Mouse (Mus musculus) layer of hippocampus, adult 9-10 months (tissue): ENCODE results near the gene Tnks2.

Experiments used
- DNase-seq: peaks from one replicate; pipeline ENCODE4 v3.0.0; 2022; ENCODE audit warnings: low spot score

Gene Tnks2

DNA sequence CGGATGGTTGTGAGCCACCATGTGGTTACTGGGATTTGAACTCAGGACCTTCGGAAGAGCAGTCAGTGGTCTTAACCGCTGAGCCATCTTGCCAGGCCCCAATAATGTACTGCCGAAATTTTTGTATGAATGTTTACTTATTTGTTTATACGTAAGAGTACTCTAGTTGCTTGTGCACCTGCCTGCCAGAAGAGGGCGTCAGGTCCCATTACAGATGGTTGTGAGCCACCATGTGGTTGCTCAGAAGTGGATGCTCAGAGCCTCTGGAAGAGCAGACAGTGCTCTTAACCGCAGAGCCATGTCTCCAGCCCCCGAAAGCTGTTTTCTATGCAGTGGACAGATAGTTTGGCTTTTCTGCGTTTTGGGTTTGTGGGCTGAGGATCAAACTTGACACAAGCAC, 63.7 kb downstream of the Tnks2 start:
- DNase-seq, result no peak

DNA sequence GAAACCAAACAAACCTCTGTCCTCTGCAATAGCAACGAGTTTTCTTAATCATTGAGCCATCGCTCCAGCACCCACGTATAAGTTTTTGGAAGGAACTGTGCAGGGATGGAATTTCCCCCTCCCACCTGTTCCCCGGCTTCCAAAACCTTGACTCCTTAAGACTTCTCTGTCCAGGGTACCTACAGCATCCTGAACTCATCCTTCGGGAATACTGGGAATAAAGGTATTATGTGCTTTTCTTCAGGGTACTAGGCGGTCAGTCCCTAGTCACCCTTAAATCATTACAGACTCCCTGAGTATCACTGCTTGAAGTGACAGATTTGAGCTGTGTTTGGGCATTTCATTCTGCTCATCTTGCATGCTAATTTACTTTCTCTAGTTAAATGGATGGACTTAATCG, 69.3 kb downstream of the Tnks2 start:
- DNase-seq, result no peak

GRCm38 (mm10) chr19:36904211-36905007, 70.4 kb downstream of the Tnks2 start:
- DNase-seq, result no peak

- DNase-seq, result no peak
These were observed 75.1 kb downstream of the Tnks2 start for GRCm38 (mm10) chr19:36909150-36909549.

- no peak for DNase-seq
These were observed 75.8 kb downstream of the Tnks2 start for GRCm38 (mm10) chr19:36909676-36910292.

GRCm38 (mm10) chr19:36910424-36911045, 76.5 kb downstream of the Tnks2 start:
- no peak for DNase-seq

GRCm38 (mm10) chr19:36913064-36913463, 79.0 kb downstream of the Tnks2 start:
- DNase-seq, result no peak

DNA sequence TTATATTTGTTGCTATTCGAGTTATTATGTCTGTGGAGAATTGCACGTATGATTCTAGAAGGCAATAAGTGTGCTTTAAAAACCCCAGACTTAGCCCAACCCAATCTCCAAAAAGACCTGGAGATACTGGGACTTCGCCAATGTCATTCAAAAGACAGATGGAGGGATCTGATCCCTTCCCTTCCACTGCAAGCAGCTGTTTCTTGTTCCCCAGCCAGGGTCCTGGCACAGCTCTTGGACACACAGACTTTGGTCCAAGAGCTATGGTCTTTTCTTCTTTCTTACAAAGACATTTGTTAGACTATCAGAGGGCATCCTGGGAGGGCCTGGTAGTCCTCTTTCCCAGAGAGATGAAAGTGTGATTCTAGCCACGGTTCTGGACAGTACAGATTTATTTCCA, 82.2 kb downstream of the Tnks2 start:
- DNase-seq, result no peak

DNA sequence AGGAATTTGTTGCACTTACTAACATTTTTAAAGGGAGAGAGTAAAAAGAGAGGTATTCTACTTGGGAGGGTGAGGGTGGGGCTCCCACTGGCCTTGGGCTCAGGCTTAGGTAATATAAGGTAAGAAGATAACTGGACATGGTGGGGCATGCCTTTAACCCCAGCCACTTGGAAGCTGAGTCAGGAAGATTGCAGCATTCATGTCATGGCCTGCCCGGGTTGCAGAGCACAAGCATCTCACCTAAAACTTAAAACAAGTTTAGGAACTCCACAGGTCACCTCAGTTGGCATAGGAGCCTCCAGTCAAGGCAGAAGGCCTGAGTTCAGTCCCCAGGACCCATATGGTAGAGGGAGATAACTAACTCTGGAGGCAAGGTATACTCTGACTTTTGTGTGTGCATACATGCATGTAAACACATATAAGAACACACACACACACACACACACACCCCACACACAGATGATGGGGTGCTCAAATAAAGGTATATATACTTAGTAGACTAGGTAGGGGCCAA, 82.9 kb downstream of the Tnks2 start:
- DNase-seq, result no peak

- DNase-seq, result no peak
These were observed 84.6 kb downstream of the Tnks2 start for GRCm38 (mm10) chr19:36918441-36919301.

- no peak for DNase-seq
These were observed 85.4 kb downstream of the Tnks2 start, which contains the start of gene Fgfbp3 for GRCm38 (mm10) chr19:36919466-36919865. TSS of gene Fgfbp3 (minus strand) at chr19:36919615.

DNA sequence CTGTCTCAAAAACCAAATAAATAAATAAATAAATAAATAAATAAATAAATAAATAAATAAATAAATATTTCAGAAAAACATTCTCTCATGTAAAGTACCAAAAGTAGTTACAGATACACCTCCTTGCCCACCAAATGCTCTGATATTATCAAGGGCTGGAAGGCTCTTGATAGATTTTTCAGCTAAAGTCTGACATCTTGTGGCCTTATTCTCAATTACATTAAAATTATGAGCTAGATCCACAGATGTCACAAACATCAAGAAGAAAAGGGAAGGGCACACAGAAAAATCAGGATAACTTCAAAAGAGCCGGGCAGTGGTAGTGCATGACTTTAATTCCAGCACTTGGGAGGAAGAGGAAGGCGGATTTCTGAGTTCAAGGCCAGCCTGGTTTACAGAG, 88.0 kb downstream of the Tnks2 start:
- no peak for DNase-seq

- DNase-seq, result no peak
These were observed 88.9 kb downstream of the Tnks2 start for GRCm38 (mm10) chr19:36922936-36923335.

- DNase-seq, result no peak
These were observed 91.9 kb downstream of the Tnks2 start, which contains the start of gene Btaf1 for GRCm38 (mm10) chr19:36925671-36926552. TSS of gene Btaf1 (plus strand) at chr19:36926079.

DNA sequence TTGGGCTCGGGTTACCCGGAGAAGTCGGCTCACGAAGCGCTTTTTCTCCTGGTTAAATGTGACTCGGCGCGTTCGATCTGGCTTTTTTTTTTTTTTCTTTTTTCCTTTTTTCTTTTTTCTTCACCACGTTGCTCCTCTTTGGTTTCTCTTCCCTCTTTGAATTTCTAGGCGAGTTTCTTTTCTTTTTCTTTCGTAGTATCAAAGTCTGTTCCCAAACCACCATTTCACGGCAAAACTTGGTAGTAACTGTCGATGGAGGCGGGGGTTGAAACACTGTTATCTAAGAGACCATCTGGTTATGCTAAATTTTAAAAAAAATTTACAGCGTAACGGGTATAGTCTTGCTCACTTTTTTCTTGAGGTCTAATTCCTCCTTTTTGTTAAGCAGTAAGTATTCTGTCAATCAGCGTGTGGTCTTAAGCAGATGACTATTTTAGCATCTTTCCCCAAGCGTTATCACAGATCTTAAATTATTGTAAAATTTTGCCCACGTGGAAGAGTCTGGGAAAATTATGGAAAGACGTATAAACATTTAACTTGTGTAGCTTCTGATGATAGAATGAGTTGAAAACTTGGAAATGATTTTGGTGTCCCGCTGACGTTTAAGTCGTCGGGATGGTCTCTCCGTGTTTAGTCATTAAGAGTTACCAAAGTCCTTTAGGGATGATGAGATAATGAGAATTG, 92.7 kb downstream of the Tnks2 start:
- DNase-seq, result no peak

GRCm38 (mm10) chr19:36927800-36928361, 93.8 kb downstream of the Tnks2 start:
- DNase-seq, result no peak

GRCm38 (mm10) chr19:36929816-36930215, 95.8 kb downstream of the Tnks2 start:
- no peak for DNase-seq

DNA sequence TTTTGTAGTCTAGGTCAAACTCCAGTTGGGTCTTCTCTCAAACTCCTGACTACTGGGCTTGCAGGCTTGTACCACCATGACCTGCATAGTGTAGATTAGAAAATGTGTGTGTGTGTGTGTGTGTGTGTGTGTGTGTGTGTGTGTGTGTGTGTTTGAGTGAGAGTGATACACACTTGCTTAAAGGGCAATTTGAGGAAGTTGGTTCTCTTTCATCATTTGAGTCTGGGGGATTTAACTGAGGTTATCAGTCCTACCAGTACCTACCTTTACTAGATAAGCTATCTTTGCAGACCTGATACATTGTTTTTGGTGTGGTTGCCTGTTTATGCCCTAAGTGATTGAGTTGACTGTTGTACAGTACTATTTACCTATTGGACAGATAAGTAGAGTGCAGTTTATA, 98.1 kb downstream of the Tnks2 start:
- no peak for DNase-seq

- DNase-seq, result no peak
These were observed 98.6 kb downstream of the Tnks2 start for GRCm38 (mm10) chr19:36932613-36933012.

DNA sequence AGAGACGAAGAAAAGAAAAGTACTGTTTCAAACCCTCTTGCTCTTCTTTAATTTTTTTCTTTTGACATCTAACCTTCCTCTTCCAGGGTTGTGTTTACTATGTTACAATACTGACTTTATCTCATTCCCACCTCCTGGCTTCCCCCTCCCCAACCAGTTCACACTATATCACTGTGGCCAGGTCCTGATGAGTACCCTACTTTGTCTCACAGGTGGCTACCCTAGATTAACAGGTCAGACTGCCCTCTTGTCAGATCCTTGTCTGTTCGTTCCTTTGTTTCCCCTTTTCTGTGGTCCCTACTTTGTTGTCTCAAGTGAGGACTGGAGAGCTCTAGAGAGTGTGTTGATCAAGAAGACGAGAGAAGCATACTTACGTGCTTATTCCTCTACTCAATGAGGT, 102.3 kb downstream of the Tnks2 start:
- DNase-seq, result no peak
